Mouse (Mus musculus) left cerebral cortex, postnatal 36 days (tissue): Measurements from ENCODE around the gene 1700018F24Rik. TPM values are rescaled to one million over a fixed set of nuclear protein-coding genes. Genes with fewer than 3 reads are reported as not detected.
A peak's percentile ranks its signal among the peaks of the same experiment; 100 is the strongest.
"Not testable (repeated sequence)": the region's sequence is repeated elsewhere in the genome, so short reads cannot be mapped to it uniquely, and the experiment has no call there.

ENCODE experiments used
- DNase-seq, 2 experiments: peaks; one replicate each; pipeline ENCODE4 v3.0.0; 2021 to 2022; ENCODE audit warnings: low spot score in 2 of 2, mixed read lengths in 1 of 2
- intact Hi-C: fragments of 180-260 bp; cut with DNase I; formaldehyde crosslinking; loops from one replicate; pipeline ENCODE4 v1.15.1; 2025
- total RNA-seq, 2 experiments: library from RNA; stranded (reverse); gene quantifications; 2 replicates each; pipeline ENCODE4 v1.2.3; 2021

1700018F24Rik gene
- not detected for total RNA-seq

DNA sequence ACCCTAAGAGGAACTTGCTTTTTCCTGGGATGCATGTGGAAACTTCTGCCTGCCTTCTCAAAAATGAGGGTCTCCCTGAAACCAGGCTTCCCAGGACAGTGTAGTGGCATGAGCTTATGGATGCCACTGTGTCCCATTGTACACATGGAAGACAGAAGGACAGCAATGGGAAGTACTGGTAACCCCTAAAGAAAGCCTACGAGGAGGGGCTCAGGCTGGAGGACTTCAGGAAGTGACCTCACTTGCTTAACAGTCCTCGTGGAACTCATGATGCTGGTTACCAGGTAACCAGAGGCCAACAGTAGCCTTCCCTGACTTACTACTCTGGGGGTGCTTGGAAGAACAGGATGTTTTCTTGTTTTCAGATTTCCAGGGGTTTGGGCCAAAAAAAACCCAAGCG is at the start of gene 1700018F24Rik:
1700018F24Rik (plus strand) TSS at position 301 of the 400 bp plus-strand sequence.
- intact Hi-C loops = not testable (repeated sequence)

DNA sequence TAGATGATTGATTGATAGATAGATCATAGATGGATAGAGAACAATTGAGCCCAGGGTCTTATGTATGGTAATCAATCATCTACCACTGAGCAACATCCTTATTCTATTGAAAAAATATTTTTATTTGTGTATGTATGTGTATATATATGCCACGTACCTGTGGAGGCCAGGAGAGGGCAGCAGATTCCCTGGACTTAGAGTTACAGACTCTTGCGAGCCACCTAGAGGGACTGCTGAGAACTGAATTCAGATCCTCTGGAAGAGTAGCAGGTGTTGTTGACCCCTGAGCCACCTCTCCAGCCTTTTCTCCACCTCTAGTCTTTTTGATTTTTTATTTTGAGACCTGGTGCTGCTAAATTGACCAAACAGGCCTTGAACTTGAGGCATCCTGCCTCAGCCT is 44.3 kb upstream of the 1700018F24Rik start:
- intact Hi-C loops = no loop called here
- no peak for DNase-seq

More for the DNA sequence above, at the start of gene 1700018F24Rik:
- DNase-seq = not testable (repeated sequence)

DNA sequence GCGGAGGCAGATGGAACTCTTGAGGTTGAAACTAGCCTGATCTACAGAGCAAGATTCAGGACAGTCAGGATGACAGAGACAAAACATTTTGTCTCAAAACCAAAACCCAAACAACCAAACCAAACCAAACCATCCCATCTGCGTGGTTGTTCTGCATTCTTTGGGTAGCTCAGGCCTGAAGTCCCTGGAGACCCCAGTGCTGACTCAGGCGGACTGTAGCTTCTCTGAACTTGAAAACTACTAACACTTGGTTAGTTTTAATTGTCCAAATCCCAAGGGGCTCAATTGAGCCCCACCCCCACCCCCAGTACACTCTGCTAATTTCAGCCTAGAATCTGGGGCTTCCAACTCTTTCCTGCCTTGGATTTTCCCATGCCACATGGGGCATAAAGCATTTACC is 39.4 kb upstream of the 1700018F24Rik start:
- intact Hi-C loops = no loop called here
- no peak for DNase-seq

DNA sequence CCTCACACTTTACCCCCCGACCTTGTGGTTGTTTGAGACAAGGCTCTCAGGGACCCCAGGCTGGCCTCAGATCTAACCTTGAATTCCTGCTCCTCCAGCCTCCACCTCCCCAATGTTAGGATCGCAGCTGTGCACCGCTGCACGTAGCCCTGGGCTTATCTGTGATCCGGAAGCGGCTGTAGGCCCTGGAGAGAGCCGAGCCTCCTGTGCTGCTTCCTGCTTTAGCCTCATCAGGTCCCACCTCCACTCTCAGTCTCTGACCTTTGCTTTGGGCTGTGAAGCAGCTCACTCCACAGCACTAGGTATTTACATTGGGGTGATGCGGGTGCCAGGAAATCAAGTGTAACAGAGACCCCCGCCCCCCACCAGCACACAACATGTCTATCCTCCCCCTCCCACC is 38.3 kb upstream of the 1700018F24Rik start:
- DNase-seq = no peak
- intact Hi-C loops = no loop called here

DNA sequence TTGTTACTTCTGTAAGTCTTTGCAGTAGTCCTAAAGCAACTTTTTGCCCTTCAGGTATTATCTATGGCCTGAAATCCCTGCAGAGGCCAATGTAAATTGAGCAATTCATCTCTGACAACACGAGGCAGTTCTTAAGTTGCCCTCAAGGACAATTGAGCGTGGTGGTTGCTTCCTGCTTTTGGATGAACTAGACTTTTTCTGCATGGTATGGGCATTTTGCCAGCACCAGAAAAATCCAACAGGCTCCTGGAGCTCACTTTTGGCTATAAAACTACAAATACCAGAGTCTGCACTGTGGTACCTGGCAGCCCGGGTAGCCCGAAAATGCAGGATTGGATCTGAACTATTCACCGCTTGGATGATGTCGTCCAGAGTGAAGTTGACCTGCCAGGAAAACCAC is 37.2 kb upstream of the 1700018F24Rik start:
- no peak for DNase-seq
- intact Hi-C loops = no loop called here

DNA sequence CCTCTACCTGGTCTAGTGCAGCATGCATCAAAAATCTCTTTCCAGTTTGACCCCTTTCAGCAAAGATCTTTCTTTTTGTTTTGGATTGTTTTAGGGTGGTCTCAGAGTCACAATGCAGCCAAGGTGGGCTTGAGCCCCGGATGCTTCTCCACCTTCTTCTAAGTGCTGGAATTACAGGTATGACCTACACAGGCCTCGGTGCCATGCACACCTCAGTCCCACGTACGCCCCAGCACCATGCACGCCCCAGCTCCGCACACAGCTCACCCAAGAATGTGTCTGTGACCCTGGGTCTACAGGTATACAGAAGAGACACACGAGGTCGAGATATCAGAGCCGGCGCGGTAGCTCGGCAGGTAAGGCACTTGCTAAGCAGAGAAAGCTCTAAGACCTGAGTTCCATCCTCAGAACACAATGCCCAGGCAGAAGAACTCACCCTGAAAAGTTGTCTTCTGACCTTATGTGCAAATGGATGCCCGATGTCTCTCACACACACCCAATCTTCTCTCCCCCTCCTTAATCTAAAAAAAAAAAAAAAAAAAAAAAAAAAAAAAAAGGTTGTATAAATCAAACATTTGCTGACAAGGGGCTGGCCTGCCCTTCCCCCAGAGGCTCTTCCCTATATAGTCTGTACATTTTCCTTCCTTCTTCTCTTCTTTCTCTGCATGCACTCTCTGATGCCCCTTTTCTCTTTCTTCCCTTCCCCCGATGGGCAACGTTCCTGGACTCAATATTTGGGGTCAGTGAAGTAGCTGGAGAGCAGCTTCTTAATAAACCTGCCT is 33.7 kb upstream of the 1700018F24Rik start:
- intact Hi-C loops = no loop called here
- no peak for DNase-seq

DNA sequence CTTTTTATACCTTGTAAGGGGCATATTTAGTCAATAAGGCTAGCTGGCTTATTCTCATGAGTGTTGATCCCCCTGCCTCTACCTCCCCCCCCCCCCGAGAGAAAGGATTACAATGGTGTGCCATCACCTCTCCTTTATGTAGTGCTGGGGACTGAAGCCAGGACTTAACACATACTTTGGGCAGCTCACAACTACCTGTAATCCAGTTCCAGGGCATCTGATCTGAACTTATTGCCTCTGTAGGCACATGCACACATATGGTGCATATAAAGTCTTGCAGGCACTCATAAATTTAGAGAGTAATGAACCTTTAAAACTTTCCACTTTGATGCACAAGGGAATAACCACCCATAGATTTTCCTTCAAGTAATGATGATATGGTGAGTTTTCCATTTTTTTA is 28.5 kb upstream of the 1700018F24Rik start:
- no peak for DNase-seq
- intact Hi-C loops = no loop called here

DNA sequence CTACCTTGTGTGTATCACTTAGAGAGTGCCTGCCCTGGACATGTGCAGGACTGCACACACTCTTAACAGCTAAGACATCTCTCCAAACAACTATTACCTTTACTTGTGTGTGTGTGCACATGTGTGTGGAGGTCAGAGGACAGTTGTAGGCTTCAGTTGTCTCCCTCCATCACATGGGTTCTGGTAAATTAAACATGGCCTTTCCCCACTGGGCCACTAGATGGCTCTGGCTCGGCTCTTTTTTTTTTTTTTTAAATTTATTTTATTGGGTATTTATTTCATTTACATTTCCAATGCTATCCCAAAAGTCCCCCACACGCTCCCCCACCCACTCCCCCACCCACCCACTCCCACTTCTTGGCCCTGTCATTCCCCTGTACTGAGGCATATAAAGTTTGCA is 26.0 kb upstream of the 1700018F24Rik start:
- not testable (repeated sequence) for DNase-seq
- intact Hi-C loops = loop anchor here (5.0 kb wide), 1 partner anchor 51 kb away; no protein-coding TSS in a partner anchor

DNA sequence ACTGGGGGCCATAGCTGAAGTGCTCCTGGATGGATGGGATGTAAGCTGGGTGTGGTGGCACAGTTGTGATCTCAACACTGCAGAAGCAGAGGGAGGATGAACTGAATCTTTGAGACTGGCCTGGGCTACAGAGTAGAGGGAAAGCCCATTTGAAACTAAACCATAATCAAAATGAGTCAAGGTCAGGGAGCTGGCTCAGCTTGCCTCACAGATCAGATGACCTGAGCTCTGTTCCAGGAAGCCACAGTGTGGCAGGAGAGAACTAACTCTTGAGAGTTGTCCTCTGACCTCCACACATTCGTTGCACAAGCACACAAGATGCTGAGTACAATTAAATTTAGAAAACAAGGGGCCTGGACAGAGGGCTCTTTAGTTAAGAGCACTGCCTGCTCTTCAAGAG is 22.5 kb upstream of the 1700018F24Rik start:
- intact Hi-C loops, DNase-seq: not testable (repeated sequence)

DNA sequence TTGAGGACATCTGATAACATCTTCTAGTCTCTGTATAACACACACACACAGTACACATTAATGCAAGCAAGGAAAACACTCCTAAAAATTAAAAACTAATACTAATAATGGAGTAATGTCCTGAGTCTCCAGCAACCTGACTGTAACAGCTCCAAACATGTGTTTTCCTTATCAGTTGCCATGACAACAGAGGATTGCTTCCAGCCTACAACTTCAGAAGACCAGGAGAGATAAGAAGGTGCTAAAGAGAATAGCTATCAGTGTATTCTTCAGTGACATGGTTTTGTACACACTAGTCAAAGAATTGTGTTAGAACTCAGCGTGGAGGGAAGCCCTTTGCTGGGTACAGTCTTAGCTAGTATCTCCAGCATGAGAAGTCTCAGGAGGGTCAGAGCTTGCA is 22.1 kb upstream of the 1700018F24Rik start:
- intact Hi-C loops, DNase-seq: not testable (repeated sequence)

DNA sequence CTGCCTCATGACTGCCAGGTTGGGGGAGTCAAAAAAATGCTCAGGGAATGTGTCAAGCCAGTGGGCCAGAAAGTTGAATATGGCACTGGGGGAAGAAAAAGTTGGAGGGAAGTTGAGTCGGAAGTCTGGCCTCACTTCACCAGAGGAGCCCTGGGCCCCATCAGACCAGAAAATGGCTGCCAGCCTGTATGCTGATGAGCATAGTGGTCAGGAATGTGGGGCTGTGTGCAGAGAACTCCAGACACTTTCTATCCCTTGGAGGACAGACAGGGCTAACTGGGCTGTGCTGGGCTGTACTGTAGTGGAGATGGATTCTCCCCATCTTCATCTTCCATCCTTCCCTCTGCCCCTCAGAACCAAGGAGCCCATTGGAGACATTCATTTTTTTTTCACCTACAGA is 12.3 kb upstream of the 1700018F24Rik start:
- intact Hi-C loops, DNase-seq: not testable (repeated sequence)

DNA sequence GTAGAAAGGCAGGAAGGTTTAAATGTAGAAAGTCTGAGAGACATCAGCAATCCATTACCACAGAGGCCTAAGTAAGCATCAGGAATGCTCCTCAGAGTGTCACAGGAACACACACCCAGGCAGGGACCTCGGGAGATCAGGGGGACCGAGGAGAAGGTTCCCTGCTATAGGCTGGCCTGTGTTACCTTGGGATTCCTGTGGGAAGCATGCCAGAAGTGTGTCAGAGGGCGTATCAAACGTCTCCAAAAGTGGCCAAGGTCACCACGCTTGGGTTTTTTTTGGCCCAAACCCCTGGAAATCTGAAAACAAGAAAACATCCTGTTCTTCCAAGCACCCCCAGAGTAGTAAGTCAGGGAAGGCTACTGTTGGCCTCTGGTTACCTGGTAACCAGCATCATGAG is 10.4 kb upstream of the 1700018F24Rik start, which contains the start of gene Gm4871:
Gm4871 (minus strand) TSS at position 364 of the 400 bp plus-strand sequence.
- DNase-seq, intact Hi-C loops: not testable (repeated sequence)

DNA sequence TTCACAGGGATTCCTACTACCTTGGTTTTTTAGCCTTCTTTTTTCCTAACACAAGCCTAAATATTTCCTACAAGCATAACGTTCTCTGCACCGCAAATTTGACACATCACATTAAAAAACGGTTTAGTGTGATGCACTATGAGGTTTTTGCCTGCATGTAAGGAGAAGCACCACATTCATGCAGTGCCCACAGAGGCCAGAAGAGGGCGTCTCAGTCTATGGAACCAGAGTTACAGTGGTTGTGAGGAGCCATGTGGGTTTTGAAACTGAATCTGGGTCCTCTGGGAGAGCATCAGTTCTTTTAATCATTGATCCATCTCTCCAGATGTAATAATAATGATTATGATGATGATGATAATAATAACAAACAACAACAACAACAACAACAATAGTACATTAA is 1.2 kb upstream of the 1700018F24Rik start:
- DNase-seq = no peak
- intact Hi-C loops = no loop called here

DNA sequence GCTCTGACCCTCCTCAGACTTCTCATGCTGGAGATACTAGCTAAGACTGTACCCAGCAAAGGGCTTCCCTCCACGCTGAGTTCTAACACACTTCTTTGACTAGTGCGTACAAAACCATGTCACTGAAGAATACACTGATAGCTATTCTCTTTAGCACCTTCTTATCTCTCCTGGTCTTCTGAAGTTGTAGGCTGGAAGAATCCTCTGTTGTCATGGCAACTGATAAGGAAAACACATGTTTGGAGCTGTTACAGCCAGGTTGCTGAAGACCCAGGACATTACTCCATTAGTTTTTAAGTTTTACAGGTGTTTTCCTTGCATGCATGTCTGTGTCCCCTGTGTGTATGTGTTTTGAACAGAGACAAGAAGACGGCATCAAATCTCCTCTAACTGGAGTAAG is 11.4 kb downstream of the 1700018F24Rik start:
- intact Hi-C loops, DNase-seq: not testable (repeated sequence)

DNA sequence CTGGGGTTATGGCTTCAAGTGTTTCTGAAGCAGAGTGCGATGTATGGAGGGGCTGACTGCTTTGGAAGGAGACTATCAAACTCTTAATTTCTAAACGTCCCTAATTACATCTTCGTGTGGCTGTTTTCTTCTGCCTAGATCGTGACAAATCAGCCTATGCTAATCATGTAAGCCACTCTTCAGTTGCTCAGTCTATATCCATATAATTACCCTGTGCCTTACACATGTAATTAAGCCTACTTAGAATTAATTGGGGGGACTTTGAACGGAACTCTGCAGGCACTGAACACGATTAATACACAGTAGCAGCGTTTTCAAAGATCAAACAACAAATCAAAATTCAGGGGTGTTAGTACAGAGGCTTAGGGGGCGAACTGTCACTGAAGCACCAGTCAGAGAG is 15.1 kb downstream of the 1700018F24Rik start:
- no peak for DNase-seq
- intact Hi-C loops = no loop called here

DNA sequence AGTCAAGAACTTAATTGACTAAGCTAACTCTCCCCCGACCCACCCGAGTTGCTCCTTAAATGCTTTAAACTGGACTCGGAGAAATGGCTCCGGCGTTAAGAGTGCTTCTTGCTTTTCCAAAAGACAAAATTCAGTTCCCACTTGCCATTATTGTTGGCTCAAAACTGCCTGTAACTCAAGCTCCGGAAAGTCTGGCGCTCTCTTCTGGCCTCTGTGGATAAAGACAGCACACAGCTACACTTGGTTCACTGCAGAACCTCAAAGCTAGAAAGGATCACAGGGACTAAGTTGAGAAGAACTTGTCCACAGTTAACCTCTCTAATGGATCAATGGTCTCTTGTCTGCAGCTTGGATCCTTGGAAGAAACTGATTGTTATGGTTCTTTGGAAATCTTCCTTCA is 15.9 kb downstream of the 1700018F24Rik start:
- intact Hi-C loops = no loop called here
- DNase-seq = no peak

DNA sequence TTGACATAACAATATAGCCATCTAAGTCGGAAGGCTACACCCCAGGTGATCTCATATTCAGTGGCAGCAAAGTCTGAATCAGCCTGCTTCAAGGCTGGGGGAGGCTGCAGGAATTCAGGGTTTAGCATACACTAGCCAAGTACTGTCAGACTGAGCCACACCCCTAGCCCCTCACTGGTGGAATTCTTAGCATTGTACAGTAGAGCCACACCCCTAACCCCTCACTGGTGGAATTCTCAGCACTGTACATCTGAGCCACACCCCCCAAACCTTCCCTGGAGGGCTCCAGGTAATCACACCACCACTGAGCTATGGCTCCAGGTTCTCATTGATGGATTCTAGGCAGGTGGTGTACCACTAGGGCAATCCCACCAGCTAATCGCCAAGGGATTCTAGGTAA is 16.7 kb downstream of the 1700018F24Rik start:
- DNase-seq = no peak
- intact Hi-C loops = no loop called here

DNA sequence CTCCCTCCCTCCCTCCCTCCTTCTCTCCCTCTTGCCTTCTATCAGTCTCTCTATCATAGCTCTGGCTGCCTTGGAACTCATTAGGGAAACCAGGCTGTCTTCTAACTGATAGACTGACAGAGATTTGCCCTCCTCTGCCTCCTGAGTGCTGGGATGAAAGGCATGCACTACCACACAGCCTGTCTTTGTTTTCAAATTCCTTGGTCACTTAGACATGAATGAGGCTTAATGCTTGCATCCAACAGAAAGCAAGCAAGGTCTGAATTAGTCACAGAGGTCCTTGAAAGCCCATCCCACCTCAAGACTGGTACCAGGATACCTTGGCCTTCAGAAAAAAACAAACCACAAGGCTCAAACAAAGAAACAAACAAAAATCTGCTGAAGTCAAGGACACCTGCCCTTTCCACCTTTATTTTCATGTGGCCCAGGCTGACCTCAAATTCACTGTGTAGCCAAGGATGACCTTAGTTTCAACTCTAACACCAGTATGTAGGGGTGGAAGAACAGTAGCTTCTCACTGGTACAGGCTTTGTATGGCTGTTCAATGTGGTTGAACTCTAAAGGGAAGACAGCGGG is 22.1 kb downstream of the 1700018F24Rik start:
- no peak for DNase-seq
- intact Hi-C loops = loop anchor here (5.0 to 10.0 kb wide), 2 partner anchors 48 to 190 kb away; no protein-coding TSS in a partner anchor

DNA sequence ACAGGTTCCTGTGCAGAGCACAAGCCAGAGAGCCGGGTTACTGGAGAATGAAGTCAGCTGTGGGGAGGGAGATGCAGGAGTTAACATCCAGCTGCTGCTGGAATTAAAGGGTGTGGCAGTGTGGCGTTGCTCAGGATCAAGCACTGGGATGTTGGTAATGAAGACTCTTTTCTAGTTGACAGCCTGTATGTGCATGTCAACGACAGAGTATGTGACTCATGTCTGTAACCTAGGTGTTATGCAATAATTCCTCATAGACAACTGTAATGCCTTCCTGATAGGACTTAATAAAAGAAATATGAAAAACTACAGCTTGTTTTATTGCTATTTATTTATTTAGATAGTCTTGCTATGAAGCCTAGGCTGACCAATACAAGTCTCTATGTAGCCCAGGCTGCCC is 26.1 kb downstream of the 1700018F24Rik start:
- no peak for DNase-seq

DNA sequence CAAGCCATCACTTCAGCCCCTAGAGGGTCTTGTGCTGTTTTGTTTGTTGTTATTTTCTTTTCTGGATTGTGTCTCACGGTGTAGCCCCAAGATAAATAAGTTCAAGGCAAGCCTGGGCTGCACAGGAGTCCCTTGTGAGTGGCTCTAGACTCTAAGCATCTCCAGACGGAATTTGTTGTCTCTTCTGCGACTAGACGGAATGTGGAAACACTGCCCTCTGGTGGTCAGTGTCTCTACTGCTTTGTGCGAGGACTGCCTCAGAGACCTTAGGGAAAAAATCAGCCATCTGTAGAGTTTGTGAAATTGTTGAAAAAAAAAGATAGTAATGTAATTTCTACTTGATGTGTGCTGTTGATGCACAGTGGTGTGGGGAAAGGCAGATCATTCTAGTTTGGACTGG is 26.9 kb downstream of the 1700018F24Rik start:
- intact Hi-C loops = loop anchor here (5.0 to 10.0 kb wide), 2 partner anchors 52 to 195 kb away; no protein-coding TSS in a partner anchor
- peak; percentile 62 to 66 for DNase-seq

More for the DNA sequence above, 26.1 kb downstream of the 1700018F24Rik start:
- intact Hi-C loops = loop anchor here (5.0 to 10.0 kb wide), 2 partner anchors 52 to 194 kb away; no protein-coding TSS in a partner anchor

DNA sequence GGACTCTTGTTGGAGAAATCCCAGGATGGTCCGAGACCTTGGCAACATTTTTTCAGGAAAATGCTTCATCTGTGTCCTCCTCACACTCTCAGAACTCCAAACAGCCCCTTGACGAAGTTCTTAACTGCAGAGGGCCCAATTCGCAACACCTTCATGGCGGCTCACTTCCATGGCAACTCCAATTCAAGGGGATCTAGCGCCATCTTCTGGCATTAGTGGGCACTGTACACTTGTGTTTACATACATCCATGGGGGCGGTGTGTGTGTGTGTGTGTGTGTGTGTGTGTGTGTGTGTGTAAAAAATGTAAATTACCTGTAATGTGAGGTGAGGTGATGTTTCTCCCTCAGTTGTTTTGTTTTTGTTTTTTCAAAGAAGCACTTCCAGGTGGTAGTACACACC is 28.6 kb downstream of the 1700018F24Rik start:
- intact Hi-C loops = no loop called here
- DNase-seq = no peak
